Mouse (Mus musculus) kidney, embryonic 14.5 days (tissue): ENCODE data around the gene Aftph. TPM values are rescaled to one million over a fixed set of nuclear protein-coding genes. Genes with fewer than 3 reads are reported as not detected.
"Not testable (repeated sequence)": the region's sequence is repeated elsewhere in the genome, so short reads cannot be mapped to it uniquely, and the experiment has no call there.

Experiments used
- ATAC-seq: fragments of 200-750 bp; cut with Nextera tagmentation; 2 replicates; pipeline ENCODE4 v1.8.0; 2017; ENCODE audit warnings: moderate number of reproducible peaks, mild to moderate bottlenecking, moderate TSS enrichment, moderate library complexity; ENCODE audit not compliant: low FRiP score, low TSS enrichment
- H3K27ac ChIP-seq: fragments of 300-500 bp; sonication (generic); 2 replicates; pipeline ENCODE4 v1.5.1; 2014; ENCODE audit warnings: low read depth, mild to moderate bottlenecking, low read length, moderate library complexity, mixed read lengths
- H3K27me3 ChIP-seq: fragments of 300-500 bp; sonication (generic); 2 replicates; pipeline ENCODE4 v1.6.1; 2014; ENCODE audit warnings: mild to moderate bottlenecking, low read length; ENCODE audit not compliant: control insufficient read depth, insufficient read depth
- H3K36me3 ChIP-seq: fragments of 300-500 bp; sonication (generic); 2 replicates; pipeline ENCODE4 v1.6.1; 2014; ENCODE audit warnings: low read length, mixed read lengths; ENCODE audit not compliant: control insufficient read depth, insufficient read depth
- H3K4me1 ChIP-seq: fragments of 300-500 bp; sonication (generic); 2 replicates; pipeline ENCODE4 v1.6.1; 2014; ENCODE audit warnings: low read length, mixed read lengths; ENCODE audit not compliant: control insufficient read depth, insufficient read depth
- H3K4me2 ChIP-seq: fragments of 300-500 bp; sonication (generic); replicated peaks from 2 replicates; pipeline ENCODE4 v1.6.1; 2014; ENCODE audit warnings: low read depth, mild to moderate bottlenecking, low read length
- H3K4me3 ChIP-seq: fragments of 300-500 bp; sonication (generic); 2 replicates; pipeline ENCODE4 v1.5.1; 2014; ENCODE audit warnings: mild to moderate bottlenecking, low read length
- H3K9ac ChIP-seq: fragments of 300-500 bp; sonication (generic); 2 replicates; pipeline ENCODE4 v1.6.1; 2014; ENCODE audit warnings: low read depth, mild to moderate bottlenecking, low read length, moderate library complexity
- H3K9me3 ChIP-seq: fragments of 300-500 bp; sonication (generic); 2 replicates; pipeline ENCODE4 v1.6.1; 2016; ENCODE audit warnings: low read length; ENCODE audit not compliant: control insufficient read depth
- WGBS: fragments of 180-500 bp; shearing (Covaris S2); extraction: QIAGEN DNeasy Blood & Tissue Kit; methylation state at CpG from one replicate; pipeline ENCODE4 v1.1.7; 2014; 5-methylcytosine and 5-hydroxymethylcytosine counted together
- polyA plus RNA-seq: library from polyadenylated mRNA; unstranded; fragments of >200 nt; fragmentation: Nextera tagmentation; extraction: Ambion mirVana; gene quantifications from 2 replicates; pipeline ENCODE4 v1.2.1, GENCODE M21; 2014

The Aftph gene
- polyA plus RNA-seq, 1 experiment from 2014 or later = 24.5 TPM

DNA sequence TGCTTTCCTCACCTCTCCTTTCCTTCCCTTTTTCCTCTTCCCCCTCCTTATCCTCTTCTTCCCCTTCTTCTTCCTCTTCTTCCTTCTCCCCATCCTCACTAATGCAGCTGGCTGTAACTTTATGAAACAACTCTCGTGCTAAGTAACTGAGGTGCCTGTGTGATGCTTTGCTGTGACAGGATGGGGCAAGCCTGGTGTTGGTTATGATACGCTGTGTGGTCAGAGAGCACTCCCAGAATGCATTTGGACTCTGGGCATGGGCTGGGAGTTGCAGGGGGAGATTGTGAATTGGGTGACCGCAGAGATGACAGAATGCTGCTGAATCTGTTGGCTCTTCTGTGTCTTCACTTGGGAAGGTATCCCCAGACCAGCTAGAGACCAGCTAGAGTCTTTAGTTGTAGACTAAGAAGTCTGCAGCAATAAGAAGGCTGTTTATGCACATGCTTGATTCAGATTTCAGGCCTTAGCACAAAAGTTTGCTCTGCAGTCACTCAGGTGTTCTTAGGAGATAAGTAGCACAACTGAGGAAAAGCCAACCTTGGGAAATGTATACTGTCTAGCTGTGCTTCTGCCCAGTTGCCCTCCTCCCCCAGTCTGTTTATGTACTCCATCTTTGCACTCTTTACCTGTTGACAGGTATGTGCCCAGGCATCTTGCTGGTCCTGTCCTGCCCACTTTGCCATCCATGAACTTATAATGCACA lies 37.6 kb upstream of the Aftph start:
- no peaks in the 10 kb centered on the region for H3K36me3 ChIP-seq
- H3K27me3 ChIP-seq = no peaks in the 10 kb centered on the region
- WGBS = 81% methylated on average over 3 of the region's 3 CpGs
- no peaks in the 10 kb centered on the region for H3K4me1 ChIP-seq
- H3K4me3 ChIP-seq = no peak overlapping the region
- H3K9ac ChIP-seq = no peak overlapping the region
- ATAC-seq = no peak
- no peaks in the 10 kb centered on the region for H3K9me3 ChIP-seq
- no peak overlapping the region for H3K27ac ChIP-seq
- no peak overlapping the region for H3K4me2 ChIP-seq

DNA sequence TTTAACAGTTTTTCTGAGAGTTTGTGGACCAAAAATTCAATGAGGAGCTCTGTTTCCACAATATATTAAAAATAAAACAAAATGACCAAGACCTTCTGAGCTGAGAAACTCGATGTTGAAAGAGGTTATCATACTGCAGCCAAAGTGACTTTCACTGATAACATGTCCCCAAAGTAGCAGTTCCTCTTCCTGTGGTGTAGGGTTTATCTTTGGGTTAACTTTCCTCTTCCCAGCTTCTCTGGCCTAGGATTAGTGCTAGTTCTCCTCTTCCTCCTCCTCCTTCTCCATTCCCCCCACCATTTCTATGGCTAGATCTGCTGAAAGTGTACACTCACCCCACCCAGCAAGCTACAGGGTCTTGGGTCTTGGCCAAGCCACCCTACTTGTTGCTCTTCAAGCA lies 36.9 kb upstream of the Aftph start:
- no peak for ATAC-seq
- no peak overlapping the region for H3K27ac ChIP-seq

GRCm38 (mm10) chr11:20776668-20777067 lies 35.3 kb upstream of the Aftph start:
- no peak overlapping the region for H3K4me2 ChIP-seq
- H3K27me3 ChIP-seq = no peaks in the 10 kb centered on the region
- no peak overlapping the region for H3K27ac ChIP-seq
- no peak for ATAC-seq
- no peaks in the 10 kb centered on the region for H3K36me3 ChIP-seq
- H3K4me3 ChIP-seq = no peak overlapping the region
- no peaks in the 10 kb centered on the region for H3K4me1 ChIP-seq
- no peaks in the 10 kb centered on the region for H3K9me3 ChIP-seq
- no peak overlapping the region for H3K9ac ChIP-seq

More for the DNA sequence above, 36.9 kb upstream of the Aftph start:
- Histone ChIP-seq H3K4me2 (no peak overlapping the region), H3K9me3 (no peaks in the 10 kb centered on the region), H3K4me1 (no peaks in the 10 kb centered on the region), H3K27me3 (no peaks in the 10 kb centered on the region), H3K4me3 (no peak overlapping the region), H3K9ac (no peak overlapping the region), H3K36me3 (no peaks in the 10 kb centered on the region)
- 89% methylated on average over 1 of the region's 1 CpGs for WGBS

DNA sequence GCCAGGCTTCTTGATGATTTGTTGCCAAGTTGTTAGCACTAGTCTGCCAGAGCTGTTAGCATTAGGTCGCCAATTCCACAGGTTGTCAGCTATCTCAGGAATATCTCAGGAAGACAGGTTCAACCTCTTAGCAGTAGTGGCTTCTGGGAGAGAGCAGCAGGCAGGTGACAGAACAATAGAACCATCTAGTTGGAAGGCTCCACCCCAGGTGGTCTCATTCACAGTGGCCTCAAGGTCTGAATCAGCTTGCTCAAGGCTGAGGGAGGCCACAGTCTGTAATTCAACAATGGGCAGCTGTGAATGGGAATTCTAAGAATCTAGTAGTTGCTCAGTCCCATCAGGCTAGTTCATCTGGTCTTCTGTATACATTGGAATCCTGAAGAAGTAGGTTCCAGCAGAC lies 31.3 kb upstream of the Aftph start:
- Histone ChIP-seq H3K9ac (no peak overlapping the region), H3K9me3 (no peaks in the 10 kb centered on the region), H3K4me1 (no peaks in the 10 kb centered on the region), H3K27me3 (no peaks in the 10 kb centered on the region), H3K36me3 (no peaks in the 10 kb centered on the region), H3K4me3 (no peak overlapping the region), H3K27ac (no peak overlapping the region), H3K4me2 (no peak overlapping the region)
- ATAC-seq = no peak
- 28% methylated on average over 1 of the region's 1 CpGs for WGBS

DNA sequence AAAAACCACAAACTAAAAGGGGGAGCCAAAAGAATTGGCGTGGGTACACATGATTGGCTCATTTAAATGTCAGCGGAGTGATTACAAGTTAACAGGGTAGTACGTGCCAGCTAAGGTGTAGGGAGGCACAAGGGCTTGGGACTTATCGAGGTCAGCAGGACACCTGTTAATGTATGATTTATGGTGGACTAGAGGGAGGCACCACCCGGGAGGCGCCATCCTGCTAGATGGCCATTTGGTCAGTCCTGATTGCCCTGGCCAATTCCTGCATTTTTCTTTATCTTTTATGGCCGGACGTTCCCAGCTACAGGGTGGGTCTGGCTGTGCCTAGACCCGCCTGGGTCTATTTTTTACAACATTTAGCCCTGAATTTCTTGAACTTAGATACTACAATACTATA lies 30.4 kb upstream of the Aftph start:
- WGBS = 28% methylated on average over 9 of the region's 9 CpGs
- H3K27me3 ChIP-seq, H3K4me1 ChIP-seq, H3K27ac ChIP-seq, H3K4me2 ChIP-seq, H3K36me3 ChIP-seq, ATAC-seq, H3K9me3 ChIP-seq, H3K4me3 ChIP-seq, H3K9ac ChIP-seq: not testable (repeated sequence)

DNA sequence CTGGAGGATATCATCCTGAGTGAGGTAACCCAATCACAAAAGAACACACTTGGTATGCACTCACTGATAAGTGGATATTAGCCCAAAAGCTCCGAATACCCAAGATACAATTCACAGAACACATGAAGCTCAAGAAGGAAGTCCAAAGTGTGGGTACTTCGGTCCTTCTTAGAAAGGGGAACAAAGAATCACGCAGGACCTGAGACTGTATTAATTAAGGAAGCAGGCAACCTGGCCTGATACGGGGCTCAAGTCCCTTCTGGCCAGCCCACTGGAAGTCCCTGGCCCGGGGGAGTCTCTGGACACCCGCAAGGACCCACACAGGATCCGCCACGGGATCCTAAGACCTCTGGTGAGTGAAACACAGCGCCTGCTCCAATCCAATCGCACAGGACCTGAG lies 20.6 kb upstream of the Aftph start:
- H3K4me1 ChIP-seq, H3K27ac ChIP-seq, H3K4me2 ChIP-seq, H3K9me3 ChIP-seq, H3K36me3 ChIP-seq, H3K27me3 ChIP-seq, ATAC-seq, H3K4me3 ChIP-seq, H3K9ac ChIP-seq: not testable (repeated sequence)
- WGBS = 91% methylated on average over 10 of the region's 10 CpGs

- Histone ChIP-seq H3K27me3 (no peaks in the 10 kb centered on the region), H3K9me3 (peaks cover 11% of the 10 kb centered on the region), H3K9ac (no peak overlapping the region), H3K4me3 (no peak overlapping the region), H3K4me2 (no peak overlapping the region), H3K27ac (no peak overlapping the region), H3K36me3 (no peaks in the 10 kb centered on the region), H3K4me1 (no peaks in the 10 kb centered on the region)
- no peak for ATAC-seq
- 84% methylated on average over 2 of the region's 2 CpGs for WGBS
Measured at GRCm38 (mm10) chr11:20750573-20750972, 9.2 kb upstream of the Aftph start.

DNA sequence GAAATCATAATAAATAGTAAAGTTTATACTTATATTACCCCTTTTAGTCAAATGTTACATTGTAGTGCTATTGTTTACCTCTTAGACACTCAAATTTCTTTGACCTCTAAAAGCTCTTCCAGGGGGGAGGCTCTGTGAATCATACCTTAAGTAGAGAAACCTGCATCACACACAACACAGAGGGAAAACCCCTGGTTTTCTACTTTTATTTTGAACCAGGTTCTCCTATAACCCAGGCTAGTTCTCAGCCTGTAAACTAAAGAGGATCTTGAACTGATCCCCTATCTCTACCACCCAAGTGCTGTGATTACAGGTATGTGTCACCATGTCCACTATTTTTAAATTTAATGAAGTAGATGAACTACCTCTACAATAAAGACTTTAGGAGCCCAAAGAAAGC lies 2.0 kb upstream of the Aftph start:
- Histone ChIP-seq H3K9me3 (no peaks in the 10 kb centered on the region), H3K27ac (no peak overlapping the region), H3K36me3 (no peaks in the 10 kb centered on the region), H3K4me1 (0 out of 2 replicates have a peak, but pooled peaks cover 5% of the 10 kb centered on the region), H3K27me3 (no peaks in the 10 kb centered on the region), H3K4me3 (no peak overlapping the region), H3K4me2 (no peak overlapping the region), H3K9ac (no peak overlapping the region)
- ATAC-seq = no peak

GRCm38 (mm10) chr11:20742361-20742897 lies 1.0 kb upstream of the Aftph start:
- Histone ChIP-seq H3K9me3 (no peaks in the 10 kb centered on the region), H3K9ac (peak overlapping the region; percentile 88; the same call in 1 of the 2 replicates), H3K36me3 (no peaks in the 10 kb centered on the region), H3K4me1 (0 out of 2 replicates have a peak, but pooled peaks cover 5% of the 10 kb centered on the region), H3K4me2 (peak overlapping the region; percentile 74), H3K27me3 (no peaks in the 10 kb centered on the region), H3K27ac (peak overlapping the region; percentile 92), H3K4me3 (peak overlapping the region; percentile 82)
- no peak for ATAC-seq
- under 1% methylated on average over 9 of the region's 9 CpGs for WGBS
